Mouse (Mus musculus) thymus, adult 2 months (tissue): ENCODE data around the gene Ssc4d. TPM values are rescaled to one million over a fixed set of nuclear protein-coding genes. Genes with fewer than 3 reads are reported as not detected.

Source experiments
- DNase-seq: peaks from one replicate; pipeline ENCODE4 v3.0.0; 2021
- H3K27ac ChIP-seq: fragments of 200-500 bp; 2 replicates; pipeline ENCODE4 v1.5.1; 2012; ENCODE audit warnings: low read length, control low read depth; ENCODE audit not compliant: control insufficient read depth, insufficient read depth
- H3K27me3 ChIP-seq: fragments of 200-500 bp; 2 replicates; pipeline ENCODE4 v1.6.1; 2012; ENCODE audit warnings: mild to moderate bottlenecking, low read length, moderate library complexity, mixed read lengths; ENCODE audit not compliant: control insufficient read depth, insufficient read depth
- H3K36me3 ChIP-seq: fragments of 200-500 bp; 2 replicates; pipeline ENCODE4 v1.6.1; 2012; ENCODE audit warnings: mild to moderate bottlenecking, low read length, moderate library complexity; ENCODE audit not compliant: control insufficient read depth, insufficient read depth
- H3K4me1 ChIP-seq: fragments of 200-500 bp; replicated peaks from 2 replicates; pipeline ENCODE4 v1.6.1; 2012; ENCODE audit warnings: low read length; ENCODE audit not compliant: control insufficient read depth, insufficient read depth
- H3K4me3 ChIP-seq: fragments of 200-500 bp; 2 replicates; pipeline ENCODE4 v1.5.1; 2012; ENCODE audit warnings: mild to moderate bottlenecking, low read length, control low read depth, moderate library complexity; ENCODE audit not compliant: control insufficient read depth, insufficient read depth
- CTCF ChIP-seq: fragments of 200-500 bp; IDR thresholded peaks from 2 replicates; pipeline ENCODE4 v1.5.1; 2012; ENCODE audit warnings: mild to moderate bottlenecking, control low read depth, low read length, moderate library complexity, borderline replicate concordance; ENCODE audit not compliant: control insufficient read depth, poor library complexity, insufficient read depth; ENCODE audit errors: extremely low read depth
- POLR2A ChIP-seq: fragments of 200-500 bp; IDR thresholded peaks from 2 replicates; pipeline ENCODE4 v1.6.1; 2012; ENCODE audit warnings: mild to moderate bottlenecking, low read length, control low read depth, moderate library complexity; ENCODE audit not compliant: control insufficient read depth, poor library complexity, insufficient read depth; ENCODE audit errors: extremely low read depth
- WGBS: fragments of 180-500 bp; shearing (Covaris S2); methylation state at CpG from one replicate; pipeline ENCODE4 v1.1.7; 2018; 5-methylcytosine and 5-hydroxymethylcytosine counted together
- polyA plus RNA-seq: library from polyadenylated mRNA; depleted of rRNA; stranded (reverse); fragments of >200 nt; gene quantifications from 2 replicates; pipeline ENCODE4 v1.2.3, GENCODE M21; 2012; rRNA removed

The Ssc4d gene
- polyA plus RNA-seq, result 3.9 and 4.7 TPM in 2 replicates

DNA sequence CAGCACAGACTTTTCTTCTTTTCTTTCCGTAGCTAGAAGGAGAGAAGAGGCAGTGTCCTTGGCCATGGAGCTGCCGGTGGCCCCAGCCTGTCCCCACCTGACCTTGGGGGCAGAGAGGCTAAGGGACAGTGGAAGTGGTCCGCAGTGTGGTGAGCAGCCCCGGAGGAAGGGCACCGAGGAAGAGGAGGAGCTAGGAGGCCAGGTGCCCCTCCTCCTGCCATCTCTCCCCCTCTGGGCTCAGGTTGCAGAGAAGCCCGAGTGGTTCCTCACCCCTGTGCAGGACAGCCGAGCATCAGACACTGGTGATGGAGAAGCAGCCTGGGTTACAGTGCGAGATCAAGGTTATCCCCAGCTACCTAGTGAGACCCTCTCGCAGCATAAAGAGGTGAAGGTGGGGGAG is at the start of gene Ssc4d:
Gene Ssc4d (minus strand): TSS at position 167 of the 400 bp plus-strand sequence.
- Histone ChIP-seq H3K27me3 (no peaks in the 10 kb centered on the region), H3K4me3 (no peak within 1 kb of the TSS), H3K27ac (no peak within 1 kb of the TSS), H3K4me1 (no peaks in the 10 kb centered on the region), H3K36me3 (no peaks in the 10 kb centered on the region)
- no peak for DNase-seq
- TF ChIP-seq POLR2A, result no peak
- 32% methylated on average over 9 of the region's 9 CpGs for WGBS

DNA sequence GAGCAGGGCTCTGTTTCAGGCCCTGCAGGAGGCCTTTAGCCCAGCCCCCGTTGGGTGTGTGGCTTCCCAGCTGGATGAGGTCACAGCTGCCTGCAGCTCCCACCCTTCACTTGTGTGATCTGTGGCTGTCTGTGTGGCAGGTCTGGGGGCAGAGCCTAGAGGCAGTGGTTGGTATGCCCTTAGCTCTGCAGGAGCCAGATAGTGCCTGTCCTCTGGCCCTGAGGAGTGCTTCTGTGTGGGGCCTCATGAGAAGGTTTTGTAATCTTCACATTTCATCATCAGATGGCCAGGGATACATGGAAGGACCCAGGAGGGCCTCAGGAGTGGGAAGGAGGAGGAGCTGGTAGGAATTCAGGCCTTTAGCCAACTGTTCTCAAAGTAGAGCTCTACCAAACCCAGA is 45.6 kb upstream of the Ssc4d start:
- DNase-seq, result no peak

DNA sequence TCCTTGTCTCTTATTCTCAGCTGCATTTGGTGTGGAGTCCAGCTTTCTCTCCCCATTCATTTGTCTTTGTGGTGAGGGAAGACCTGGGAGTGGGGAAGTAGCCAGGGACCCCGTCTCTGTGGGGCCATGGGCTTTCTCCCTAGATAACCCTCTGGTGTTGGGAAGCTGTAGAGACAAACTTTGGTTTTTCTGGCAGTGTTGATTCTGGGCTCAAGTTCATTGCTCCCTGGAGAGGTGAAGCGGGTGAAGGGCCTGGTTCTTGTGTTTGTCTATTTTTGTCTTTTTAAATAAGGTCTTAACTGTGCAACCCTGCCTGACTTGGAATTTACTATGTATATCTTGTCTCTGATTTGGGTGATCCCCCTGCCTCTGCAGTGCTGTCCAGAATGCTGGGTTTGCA is 44.4 kb upstream of the Ssc4d start:
- TF ChIP-seq CTCF (no peak), POLR2A (no peak)
- no peak overlapping the region for H3K4me3 ChIP-seq
- H3K36me3 ChIP-seq, result no peaks in the 10 kb centered on the region
- no peak overlapping the region for H3K27ac ChIP-seq
- DNase-seq, result no peak
- WGBS, result 95% methylated on average over 2 of the region's 2 CpGs
- peaks cover 18% of the 10 kb centered on the region for H3K4me1 ChIP-seq
- no peaks in the 10 kb centered on the region for H3K27me3 ChIP-seq

More for the DNA sequence above, 45.6 kb upstream of the Ssc4d start:
- Histone ChIP-seq H3K27ac (no peak overlapping the region), H3K27me3 (no peaks in the 10 kb centered on the region), H3K4me1 (peaks cover 7% of the 10 kb centered on the region; the same call in 1 of the 2 replicates), H3K36me3 (no peaks in the 10 kb centered on the region), H3K4me3 (no peak overlapping the region)
- 14% methylated on average over 1 of the region's 1 CpGs for WGBS
- TF ChIP-seq POLR2A (no peak), CTCF (no peak)

DNA sequence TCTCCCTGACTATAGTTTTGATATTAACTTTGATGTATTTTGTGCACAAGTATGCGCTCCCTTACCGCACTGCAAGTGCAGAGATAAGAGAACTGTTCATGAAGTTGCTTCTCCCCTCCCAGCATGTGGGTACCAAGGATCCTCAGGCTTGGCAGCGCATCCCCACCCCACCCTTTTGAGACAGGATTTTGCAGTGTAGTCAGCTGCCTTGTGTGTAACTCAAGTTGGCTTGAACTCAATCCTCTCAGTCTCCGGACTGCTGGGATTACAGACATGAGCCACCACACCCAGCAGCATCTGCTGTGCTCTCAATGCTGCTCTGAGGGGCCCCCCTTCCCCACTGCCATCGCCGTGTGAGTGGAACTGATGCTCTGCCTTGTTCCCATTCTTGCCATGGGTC is 42.9 kb upstream of the Ssc4d start:
- Histone ChIP-seq H3K4me3 (no peak overlapping the region), H3K27me3 (no peaks in the 10 kb centered on the region), H3K27ac (no peak overlapping the region), H3K36me3 (peaks cover 3% of the 10 kb centered on the region), H3K4me1 (peaks cover 25% of the 10 kb centered on the region)
- TF ChIP-seq POLR2A (no peak), CTCF (no peak)
- 94% methylated on average over 6 of the region's 6 CpGs for WGBS
- no peak for DNase-seq

DNA sequence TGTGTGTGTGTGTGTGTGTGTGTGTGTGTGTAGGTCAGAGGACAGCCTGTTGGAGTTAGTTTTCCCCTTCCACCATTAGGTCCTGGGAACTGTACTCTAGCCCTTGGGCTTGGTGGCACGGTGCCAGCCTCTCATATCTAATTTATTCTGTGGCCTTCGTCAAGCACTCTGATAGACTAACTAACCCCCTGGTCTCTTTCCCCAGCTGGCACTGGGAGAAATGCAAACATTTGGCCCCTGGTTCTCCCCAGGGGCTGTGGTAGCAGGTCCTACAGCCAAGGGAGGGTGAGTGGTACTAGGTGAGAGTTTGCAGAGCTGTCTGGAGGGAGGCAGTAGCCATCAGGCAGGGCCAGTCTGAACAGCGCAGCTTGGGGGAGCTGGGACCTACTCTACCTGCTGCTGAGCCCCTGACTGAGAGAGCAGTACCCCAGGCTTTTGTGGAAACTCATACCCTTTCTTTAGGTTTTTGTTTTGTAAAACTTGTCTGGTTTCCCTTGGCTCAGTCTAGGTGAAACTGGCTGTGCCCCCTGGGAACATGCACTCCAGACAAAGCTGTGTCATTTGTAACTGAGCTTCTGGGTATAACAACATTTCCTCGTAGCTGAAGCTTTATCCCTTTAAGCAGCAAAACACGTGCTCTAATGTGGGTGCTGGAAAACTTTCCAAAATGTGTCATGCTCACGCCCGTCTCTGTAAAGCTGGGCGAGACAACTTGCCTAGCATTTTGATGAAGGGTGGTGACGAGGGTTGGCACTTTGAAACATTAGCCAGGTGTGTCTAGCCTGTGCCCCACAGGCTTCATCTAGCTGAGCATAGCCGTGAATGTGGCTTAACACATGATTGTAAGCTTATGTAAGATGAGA is 41.9 kb upstream of the Ssc4d start:
- no peak overlapping the region for H3K27ac ChIP-seq
- no peaks in the 10 kb centered on the region for H3K27me3 ChIP-seq
- TF ChIP-seq CTCF (no peak), POLR2A (no peak)
- peaks cover 11% of the 10 kb centered on the region for H3K36me3 ChIP-seq
- H3K4me3 ChIP-seq, result no peak overlapping the region
- H3K4me1 ChIP-seq, result peaks cover 25% of the 10 kb centered on the region
- no peak for DNase-seq
- 89% methylated on average over 10 of the region's 10 CpGs for WGBS

- TF ChIP-seq POLR2A (no peak), CTCF (no peak)
- DNase-seq, result no peak
- no peak overlapping the region for H3K4me3 ChIP-seq
- no peak overlapping the region for H3K27ac ChIP-seq
- H3K4me1 ChIP-seq, result peaks cover 25% of the 10 kb centered on the region
- 95% methylated on average over 10 of the region's 10 CpGs for WGBS
- H3K36me3 ChIP-seq, result peaks cover 17% of the 10 kb centered on the region
- no peaks in the 10 kb centered on the region for H3K27me3 ChIP-seq
These were observed 41.3 kb upstream of the Ssc4d start for GRCm38 (mm10) chr5:136015586-136015985.
